Mouse (Mus musculus) limb, embryonic 15.5 days (tissue): ENCODE data around the gene Gm36245. TPM values are rescaled to one million over a fixed set of nuclear protein-coding genes. Genes with fewer than 3 reads are reported as not detected.

Experiments used
- ATAC-seq: fragments of 200-750 bp; cut with Nextera tagmentation; 2 replicates; pipeline ENCODE4 v1.8.0; 2017; ENCODE audit warnings: low read depth, moderate TSS enrichment; ENCODE audit not compliant: insufficient number of reproducible peaks, low FRiP score, low TSS enrichment
- H3K27ac ChIP-seq: fragments of 300-500 bp; sonication (generic); 2 replicates; pipeline ENCODE4 v1.5.1; 2015; ENCODE audit warnings: moderate library complexity, mild to moderate bottlenecking, inconsistent platforms
- H3K27me3 ChIP-seq: fragments of 300-500 bp; sonication (generic); 2 replicates; pipeline ENCODE4 v1.6.1; 2015; ENCODE audit warnings: inconsistent platforms
- H3K36me3 ChIP-seq: fragments of 300-500 bp; sonication (generic); 2 replicates; pipeline ENCODE4 v1.6.1; 2015; ENCODE audit warnings: inconsistent platforms
- H3K4me1 ChIP-seq: fragments of 300-500 bp; sonication (generic); 2 replicates; pipeline ENCODE4 v1.6.1; 2015; ENCODE audit warnings: inconsistent platforms
- H3K4me2 ChIP-seq: fragments of 300-500 bp; sonication (generic); 2 replicates; pipeline ENCODE4 v1.6.1; 2015; ENCODE audit warnings: mild to moderate bottlenecking, inconsistent platforms
- H3K4me3 ChIP-seq: fragments of 300-500 bp; sonication (generic); 2 replicates; pipeline ENCODE4 v1.5.1; 2015; ENCODE audit warnings: mild to moderate bottlenecking, inconsistent platforms
- H3K9ac ChIP-seq: fragments of 300-500 bp; sonication (generic); 2 replicates; pipeline ENCODE4 v1.6.1; 2015; ENCODE audit warnings: inconsistent platforms
- H3K9me3 ChIP-seq: fragments of 300-500 bp; sonication (generic); 2 replicates; pipeline ENCODE4 v1.6.1; 2016; ENCODE audit warnings: inconsistent platforms
- WGBS: fragments of 180-500 bp; shearing (Covaris S2); methylation state at CpG from one replicate; pipeline ENCODE4 v1.1.7; 2015; 5-methylcytosine and 5-hydroxymethylcytosine counted together
- polyA plus RNA-seq: library from polyadenylated mRNA; unstranded; fragments of >200 nt; fragmentation: Nextera tagmentation; extraction: Ambion mirVana; gene quantifications from 2 replicates; pipeline ENCODE4 v1.2.1, GENCODE M21; 2015

Gene Gm36245
- not detected in 2 replicates for polyA plus RNA-seq

DNA sequence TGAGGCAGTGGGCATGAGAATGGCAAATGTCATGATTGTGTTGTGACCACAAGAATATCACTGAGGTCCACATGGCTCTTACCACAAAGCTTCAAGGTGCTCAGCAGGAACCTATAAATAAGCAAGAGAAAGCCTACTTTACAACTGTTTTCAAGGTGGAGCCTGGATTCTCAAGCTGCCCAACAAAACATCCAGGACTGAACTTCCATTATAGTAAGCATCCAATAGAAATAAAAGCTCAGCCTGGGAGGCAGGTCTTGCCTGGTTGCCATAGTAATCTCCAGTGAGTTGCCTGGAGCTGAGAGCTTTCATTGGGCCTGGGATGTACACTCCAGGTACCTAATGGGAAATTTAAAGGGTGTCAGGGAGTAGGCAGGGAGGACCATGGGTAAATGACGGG is at the start of gene Gm36245:
Gene Gm36245 (plus strand): TSS at position 301 of the 400 bp plus-strand sequence.
- no peaks in the 10 kb centered on the region for H3K4me1 ChIP-seq
- no peak within 1 kb of the TSS for H3K4me3 ChIP-seq
- ATAC-seq = no peak
- H3K9ac ChIP-seq = no peak within 1 kb of the TSS
- H3K27me3 ChIP-seq = no peaks in the 10 kb centered on the region
- H3K4me2 ChIP-seq = no peak within 1 kb of the TSS
- H3K9me3 ChIP-seq = no peaks in the 10 kb centered on the region
- 80% methylated on average over 1 of the region's 1 CpGs for WGBS
- H3K27ac ChIP-seq = no peak within 1 kb of the TSS
- no peaks in the 10 kb centered on the region for H3K36me3 ChIP-seq

DNA sequence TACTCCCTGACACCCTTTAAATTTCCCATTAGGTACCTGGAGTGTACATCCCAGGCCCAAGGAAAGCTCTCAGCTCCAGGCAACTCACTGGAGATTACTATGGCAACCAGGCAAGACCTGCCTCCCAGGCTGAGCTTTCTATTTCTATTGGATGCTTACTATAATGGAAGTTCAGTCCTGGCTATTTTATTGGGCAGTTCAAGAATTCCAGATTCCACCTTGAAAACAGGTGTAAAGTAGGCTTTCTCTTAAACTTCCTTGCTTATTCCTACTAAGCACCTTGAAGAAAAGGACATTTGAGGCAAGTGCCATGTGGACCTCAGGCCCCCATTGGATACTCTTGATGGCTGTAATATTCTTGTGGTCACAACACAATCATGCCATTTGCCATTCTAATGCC is 37.3 kb upstream of the Gm36245 start, which contains the start of gene 1700025B11Rik:
Gene 1700025B11Rik (minus strand): TSS at position 101 of the 400 bp plus-strand sequence.
- H3K36me3 ChIP-seq = no peaks in the 10 kb centered on the region
- no peaks in the 10 kb centered on the region for H3K27me3 ChIP-seq
- no peak within 1 kb of the TSS for H3K27ac ChIP-seq
- ATAC-seq = no peak
- H3K9ac ChIP-seq = no peak within 1 kb of the TSS
- no peaks in the 10 kb centered on the region for H3K4me1 ChIP-seq
- no peak within 1 kb of the TSS for H3K4me2 ChIP-seq
- no peaks in the 10 kb centered on the region for H3K9me3 ChIP-seq
- H3K4me3 ChIP-seq = no peak within 1 kb of the TSS

DNA sequence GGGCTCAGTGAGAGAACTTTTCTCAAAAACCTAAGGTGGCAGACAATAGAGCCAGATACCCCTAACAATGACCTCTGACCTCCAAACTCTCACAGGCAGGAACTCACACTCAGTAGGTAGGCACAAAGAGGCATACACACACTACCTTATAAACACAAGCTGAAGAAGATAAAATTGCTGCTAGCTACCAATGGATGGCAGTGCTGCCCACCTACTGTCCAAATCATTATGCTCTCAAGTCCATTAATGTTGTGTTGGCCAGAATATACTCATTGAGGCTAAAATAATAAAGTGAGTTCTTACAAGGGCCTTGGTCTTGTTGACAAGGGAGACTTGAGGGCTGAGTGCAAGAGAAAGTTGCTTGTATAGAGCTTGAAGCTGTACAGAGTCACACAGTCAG is 35.8 kb upstream of the Gm36245 start:
- H3K27me3 ChIP-seq = no peaks in the 10 kb centered on the region
- no peak overlapping the region for H3K9ac ChIP-seq
- H3K27ac ChIP-seq = no peak overlapping the region
- no peaks in the 10 kb centered on the region for H3K36me3 ChIP-seq
- no peak for ATAC-seq
- H3K4me1 ChIP-seq = no peaks in the 10 kb centered on the region
- H3K4me2 ChIP-seq = no peak overlapping the region
- H3K4me3 ChIP-seq = no peak overlapping the region
- no peaks in the 10 kb centered on the region for H3K9me3 ChIP-seq

DNA sequence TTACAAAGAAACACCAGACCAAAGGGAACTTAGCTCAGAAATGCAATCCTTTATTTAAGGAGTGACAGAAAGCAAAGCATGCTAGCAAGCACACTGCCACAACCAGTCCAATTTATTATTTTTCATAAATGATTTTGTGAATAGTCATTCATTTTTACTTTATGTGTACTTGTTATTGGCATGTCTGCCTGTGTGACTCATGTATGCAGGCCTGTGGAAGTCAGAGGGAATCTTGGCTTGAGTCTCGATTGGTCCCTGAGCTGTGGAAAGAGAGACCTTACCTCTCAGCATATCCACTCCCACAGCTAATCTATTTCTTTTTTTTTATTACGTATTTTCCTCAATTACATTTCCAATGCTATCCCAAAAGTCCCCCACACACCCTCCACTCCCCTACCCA is 20.3 kb upstream of the Gm36245 start:
- no peak for ATAC-seq
- H3K4me1 ChIP-seq = no peaks in the 10 kb centered on the region
- WGBS = 93% methylated on average over 2 of the region's 2 CpGs

DNA sequence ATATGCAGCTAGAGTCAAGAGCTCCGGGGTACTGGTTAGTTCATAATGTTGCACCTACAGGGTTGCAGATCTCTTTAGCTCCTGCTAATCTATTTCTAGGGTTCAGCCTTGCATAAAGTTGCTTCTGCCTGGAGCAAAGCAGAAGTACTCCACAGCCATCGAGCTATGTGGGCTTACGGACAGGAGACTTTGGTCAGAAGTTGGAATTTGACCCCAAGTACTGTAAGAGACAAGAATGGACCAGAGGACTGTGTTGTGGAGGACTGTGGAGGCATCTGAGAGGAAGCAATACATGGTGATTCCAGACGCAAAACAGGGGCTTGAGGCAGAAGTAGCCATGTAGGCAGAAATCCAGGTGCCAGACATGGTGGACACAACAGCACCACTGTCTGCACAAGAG is 19.7 kb upstream of the Gm36245 start:
- Histone ChIP-seq H3K36me3 (no peaks in the 10 kb centered on the region), H3K4me3 (no peak overlapping the region), H3K9me3 (no peaks in the 10 kb centered on the region), H3K4me2 (no peak overlapping the region), H3K9ac (no peak overlapping the region), H3K27ac (no peak overlapping the region), H3K27me3 (no peaks in the 10 kb centered on the region), H3K4me1 (no peaks in the 10 kb centered on the region)
- WGBS = 86% methylated on average over 4 of the region's 4 CpGs
- ATAC-seq = no peak

More for the DNA sequence above, 20.3 kb upstream of the Gm36245 start:
- H3K4me3 ChIP-seq = no peak overlapping the region
- no peaks in the 10 kb centered on the region for H3K36me3 ChIP-seq
- H3K4me2 ChIP-seq = no peak overlapping the region
- H3K27ac ChIP-seq = no peak overlapping the region
- H3K9me3 ChIP-seq = no peaks in the 10 kb centered on the region
- no peak overlapping the region for H3K9ac ChIP-seq
- no peaks in the 10 kb centered on the region for H3K27me3 ChIP-seq

DNA sequence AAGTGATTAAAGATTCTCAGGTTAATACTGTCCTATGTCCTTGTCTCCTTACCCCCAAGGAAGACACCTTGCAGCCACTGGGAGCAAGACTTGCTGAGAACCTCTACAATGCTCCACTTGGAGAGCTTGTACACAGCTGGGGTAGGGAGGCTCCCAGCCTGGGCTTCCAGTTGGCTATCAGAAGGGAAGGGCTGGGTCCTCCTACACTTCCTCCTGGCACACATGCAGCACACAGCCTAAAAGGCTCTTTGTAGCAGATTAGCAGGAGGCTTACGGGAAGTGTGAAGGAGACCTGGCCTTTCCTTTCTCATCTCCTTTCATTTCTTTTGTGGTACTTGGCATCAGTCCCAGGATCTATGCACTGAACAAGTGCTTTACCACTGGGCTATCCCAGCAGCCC is 17.4 kb upstream of the Gm36245 start:
- no peak overlapping the region for H3K4me3 ChIP-seq
- H3K9ac ChIP-seq = no peak overlapping the region
- no peaks in the 10 kb centered on the region for H3K27me3 ChIP-seq
- WGBS = 31% methylated on average over 1 of the region's 1 CpGs
- H3K27ac ChIP-seq = no peak overlapping the region
- H3K4me2 ChIP-seq = no peak overlapping the region
- H3K4me1 ChIP-seq = no peaks in the 10 kb centered on the region
- ATAC-seq = no peak
- H3K9me3 ChIP-seq = no peaks in the 10 kb centered on the region
- no peaks in the 10 kb centered on the region for H3K36me3 ChIP-seq

DNA sequence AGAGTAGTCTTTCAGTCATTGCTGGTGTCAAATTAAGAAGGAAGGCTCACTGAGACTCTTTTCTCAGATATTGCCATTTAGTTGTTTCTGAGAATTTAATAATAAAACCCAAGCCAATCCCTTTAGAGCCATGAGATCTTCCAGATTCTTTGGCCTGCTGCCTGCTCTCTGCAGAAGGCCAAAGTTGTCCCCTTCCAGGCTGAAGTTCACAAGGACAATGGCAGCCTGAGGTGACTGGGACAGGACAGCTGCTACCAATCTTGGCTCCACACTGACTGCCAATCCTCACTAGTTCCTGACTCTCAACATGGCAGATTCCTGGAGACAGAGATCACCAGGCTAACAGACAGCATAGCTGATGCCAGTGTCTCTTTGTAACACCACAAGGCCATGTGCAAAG is 12.0 kb upstream of the Gm36245 start:
- Histone ChIP-seq H3K27me3 (no peaks in the 10 kb centered on the region), H3K9ac (no peak overlapping the region), H3K4me2 (no peak overlapping the region), H3K27ac (no peak overlapping the region), H3K4me1 (no peaks in the 10 kb centered on the region), H3K9me3 (no peaks in the 10 kb centered on the region), H3K36me3 (no peaks in the 10 kb centered on the region), H3K4me3 (no peak overlapping the region)
- ATAC-seq = no peak

DNA sequence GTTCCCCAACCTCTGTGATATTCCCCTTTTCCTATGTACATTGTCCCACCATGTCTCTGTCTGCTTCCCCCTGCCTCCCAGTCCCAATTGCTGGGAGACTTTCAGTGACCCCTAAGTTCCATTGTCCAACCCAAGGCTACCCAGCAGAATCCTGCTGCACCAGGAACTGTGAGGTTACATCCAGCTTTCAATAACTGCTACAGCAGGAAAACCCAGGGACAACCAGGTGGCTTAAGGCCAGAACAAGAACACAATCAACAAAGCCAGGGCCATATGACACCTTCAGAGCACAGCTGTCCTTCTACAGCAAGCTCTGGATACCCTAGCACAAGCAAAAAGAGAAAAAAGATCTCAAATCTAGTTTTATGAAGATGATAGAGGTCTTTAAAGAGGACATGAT is 10.1 kb upstream of the Gm36245 start:
- no peaks in the 10 kb centered on the region for H3K27me3 ChIP-seq
- H3K4me1 ChIP-seq = no peaks in the 10 kb centered on the region
- no peaks in the 10 kb centered on the region for H3K36me3 ChIP-seq
- H3K9me3 ChIP-seq = no peaks in the 10 kb centered on the region
- ATAC-seq = no peak
- no peak overlapping the region for H3K4me3 ChIP-seq
- no peak overlapping the region for H3K4me2 ChIP-seq
- no peak overlapping the region for H3K27ac ChIP-seq
- no peak overlapping the region for H3K9ac ChIP-seq

DNA sequence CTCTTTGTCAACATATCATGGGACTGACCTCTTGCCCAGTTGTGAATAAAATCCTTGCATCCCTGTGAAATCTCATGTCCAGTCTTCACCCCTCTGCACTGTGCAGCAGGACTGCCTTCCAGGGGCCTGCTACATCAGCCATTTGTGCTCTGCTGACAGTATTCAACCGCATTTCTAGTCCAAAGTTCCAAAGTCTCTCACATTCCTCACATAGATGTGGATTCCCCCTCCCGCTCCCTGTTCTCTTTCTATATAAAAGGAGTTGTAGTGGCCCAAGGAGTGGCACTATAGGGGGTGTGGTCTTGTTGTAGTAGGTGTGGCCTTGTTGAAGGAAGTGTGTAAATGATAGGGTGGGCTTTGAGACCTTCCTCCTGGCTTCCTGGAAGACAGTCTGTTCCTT is 8.2 kb upstream of the Gm36245 start:
- WGBS = 68% methylated on average over 2 of the region's 2 CpGs
- Histone ChIP-seq H3K9me3 (no peaks in the 10 kb centered on the region), H3K9ac (no peak overlapping the region), H3K4me2 (no peak overlapping the region), H3K4me3 (no peak overlapping the region), H3K36me3 (no peaks in the 10 kb centered on the region), H3K4me1 (no peaks in the 10 kb centered on the region), H3K27me3 (no peaks in the 10 kb centered on the region), H3K27ac (no peak overlapping the region)
- no peak for ATAC-seq

DNA sequence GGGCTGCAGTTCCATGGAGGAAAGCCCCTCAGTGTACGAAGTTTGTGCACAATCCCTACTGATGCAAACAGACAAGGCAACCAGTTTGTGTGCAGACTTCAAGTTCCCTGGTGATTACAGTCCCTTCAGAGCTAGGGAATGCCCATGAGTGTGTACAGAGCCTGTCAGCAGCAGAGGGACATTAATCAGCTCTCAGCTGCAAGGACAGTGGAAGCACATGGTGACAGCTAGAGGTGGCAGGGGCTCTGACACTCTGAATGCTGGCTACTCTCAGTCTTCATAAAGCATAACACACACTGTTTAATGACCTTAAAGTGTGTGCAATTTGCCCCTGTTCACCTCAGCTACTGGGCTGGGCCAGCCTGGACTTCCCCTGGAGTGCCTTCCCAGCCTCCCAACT is 5.5 kb upstream of the Gm36245 start:
- H3K9me3 ChIP-seq = no peaks in the 10 kb centered on the region
- no peak overlapping the region for H3K4me3 ChIP-seq
- no peak for ATAC-seq
- H3K4me2 ChIP-seq = no peak overlapping the region
- no peak overlapping the region for H3K9ac ChIP-seq
- no peaks in the 10 kb centered on the region for H3K4me1 ChIP-seq
- WGBS = 76% methylated on average over 1 of the region's 1 CpGs
- no peaks in the 10 kb centered on the region for H3K36me3 ChIP-seq
- no peak overlapping the region for H3K27ac ChIP-seq
- no peaks in the 10 kb centered on the region for H3K27me3 ChIP-seq

DNA sequence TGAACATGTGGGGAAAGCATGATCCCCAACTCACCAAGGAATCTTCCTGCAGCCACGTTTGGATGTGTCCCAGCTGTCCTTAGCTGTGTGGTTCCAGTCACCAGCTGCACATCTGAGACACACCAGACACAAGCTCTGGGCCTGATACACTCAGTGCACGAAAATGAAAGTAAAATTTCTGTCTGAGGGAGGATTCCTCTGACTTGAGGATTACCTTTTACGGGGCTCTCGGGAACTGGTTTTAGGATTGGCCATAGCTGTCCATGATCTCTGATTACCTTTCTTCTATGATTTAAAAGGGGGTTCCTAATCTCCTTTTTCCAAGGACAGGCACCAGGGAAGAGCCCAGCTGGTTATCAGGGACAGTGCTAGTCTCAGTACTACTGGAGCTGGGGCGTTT is 3.1 kb upstream of the Gm36245 start, which contains the start of gene Apol10b:
Gene Apol10b (minus strand): TSS at position 165 of the 400 bp plus-strand sequence.
- Histone ChIP-seq H3K27ac (no peak within 1 kb of the TSS), H3K27me3 (no peaks in the 10 kb centered on the region), H3K4me2 (no peak within 1 kb of the TSS), H3K4me1 (no peaks in the 10 kb centered on the region), H3K9me3 (no peaks in the 10 kb centered on the region), H3K36me3 (no peaks in the 10 kb centered on the region), H3K9ac (no peak within 1 kb of the TSS), H3K4me3 (no peak within 1 kb of the TSS)
- WGBS = 47% methylated on average over 5 of the region's 5 CpGs
- no peak for ATAC-seq

DNA sequence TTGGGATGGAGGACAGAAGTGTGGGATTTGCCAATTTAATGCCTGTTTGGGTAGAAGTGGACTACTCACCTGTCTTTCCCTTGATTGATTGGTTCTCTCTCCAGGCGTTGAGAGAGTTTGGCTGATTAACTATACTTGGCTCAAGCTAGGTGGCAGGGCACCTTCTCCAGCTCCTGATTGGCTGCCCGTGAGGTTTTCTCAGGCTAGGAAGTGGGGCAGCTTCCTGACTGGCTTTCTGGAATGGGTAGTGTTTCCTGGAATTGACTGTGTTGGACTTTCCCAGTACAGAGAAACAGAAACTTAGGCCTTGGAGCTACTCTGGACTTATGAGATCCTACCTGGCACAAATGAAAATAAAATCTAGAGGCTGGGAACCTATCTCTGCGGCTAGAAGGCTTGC is 629 bp upstream of the Gm36245 start:
- Histone ChIP-seq H3K4me1 (no peaks in the 10 kb centered on the region), H3K36me3 (no peaks in the 10 kb centered on the region), H3K4me3 (no peak overlapping the region), H3K27ac (no peak overlapping the region), H3K4me2 (no peak overlapping the region), H3K27me3 (no peaks in the 10 kb centered on the region), H3K9me3 (no peaks in the 10 kb centered on the region), H3K9ac (no peak overlapping the region)
- 57% methylated on average over 3 of the region's 3 CpGs for WGBS
- no peak for ATAC-seq

DNA sequence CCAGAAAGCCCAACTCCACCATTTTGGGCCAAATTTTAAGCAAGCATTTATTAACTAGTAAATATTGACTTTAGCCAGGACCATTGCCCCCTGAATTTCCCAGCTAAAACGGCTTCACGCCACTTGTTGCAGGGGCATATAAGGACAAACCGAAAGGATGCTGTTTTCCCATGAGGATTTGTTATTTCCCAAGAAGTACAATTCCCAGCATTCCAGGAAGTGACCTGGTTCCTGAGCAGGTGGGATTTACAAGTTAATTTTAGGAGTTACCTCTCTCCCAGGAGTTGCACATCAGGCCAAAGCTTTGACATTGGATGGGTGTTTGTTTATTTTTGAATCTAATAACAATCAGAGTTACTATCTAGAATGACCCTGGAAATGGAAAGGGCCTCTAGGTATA is 7.0 kb downstream of the Gm36245 start:
- Histone ChIP-seq H3K27ac (no peak overlapping the region), H3K9ac (no peak overlapping the region), H3K9me3 (no peaks in the 10 kb centered on the region), H3K4me2 (no peak overlapping the region), H3K27me3 (no peaks in the 10 kb centered on the region), H3K4me1 (no peaks in the 10 kb centered on the region), H3K36me3 (no peaks in the 10 kb centered on the region), H3K4me3 (no peak overlapping the region)
- no peak for ATAC-seq
- WGBS = 86% methylated on average over 3 of the region's 3 CpGs
